Mouse (Mus musculus): ENCODE measurements around the gene Dnmbp.

GRCm38 (mm10) chr19:43890487-43890886 lies 49.5 kb downstream of the Dnmbp start:
- TF ChIP-seq CTCF (IDR thresholded peaks at IDR 0.05; ENCODE audit: extremely low read depth, insufficient read length, insufficient replicate concordance, low read depth, low read length) (no peak), POLR2A (IDR thresholded peaks at IDR 0.05; ENCODE audit: low read depth, low read length) (peak; percentile 99)

Data from small intestine, adult 2 months (tissue).